Mouse (Mus musculus) layer of hippocampus, adult 6 months (tissue): ENCODE measurements around the gene 1700013F07Rik. TPM values are rescaled to one million over a fixed set of nuclear protein-coding genes. Genes with fewer than 3 reads are reported as not detected.

Source experiments
- long read RNA-seq, 2 experiments: library from polyadenylated mRNA; unstranded; transcript quantifications; one replicate each; pipeline ENCODE4 v2.0.0; 2019 to 2020
- microRNA-seq: library from miRNA; unstranded; fragments of <30 nt; microRNA quantifications from one replicate; pipeline ENCODE4 v1.2.0, GENCODE M21; 2020
- polyA plus RNA-seq: library from polyadenylated mRNA; unstranded; fragments of <200 nt; fragmentation: Nextera tagmentation; gene quantifications from 2 replicates; pipeline ENCODE4 v1.2.3, GENCODE M21; 2021

Gene 1700013F07Rik
- 1.8 and 3.3 TPM in 2 replicates for polyA plus RNA-seq
- long read RNA-seq, experiment 1, partial matches to known transcripts: 1 of 1 reads
- long read RNA-seq, experiment 1, other reads (novel, unspliced or antisense): 0 of 1 reads
- long read RNA-seq, experiment 2, partial matches to known transcripts: 0 of 4 reads
- long read RNA-seq, experiment 2, other reads (novel, unspliced or antisense): 3 of 4 reads

GRCm38 (mm10) chr3:108533951-108534350 lies at the start of gene 1700013F07Rik:
Gene 1700013F07Rik, plus strand, starts transcription at chr3:108534150.

DNA sequence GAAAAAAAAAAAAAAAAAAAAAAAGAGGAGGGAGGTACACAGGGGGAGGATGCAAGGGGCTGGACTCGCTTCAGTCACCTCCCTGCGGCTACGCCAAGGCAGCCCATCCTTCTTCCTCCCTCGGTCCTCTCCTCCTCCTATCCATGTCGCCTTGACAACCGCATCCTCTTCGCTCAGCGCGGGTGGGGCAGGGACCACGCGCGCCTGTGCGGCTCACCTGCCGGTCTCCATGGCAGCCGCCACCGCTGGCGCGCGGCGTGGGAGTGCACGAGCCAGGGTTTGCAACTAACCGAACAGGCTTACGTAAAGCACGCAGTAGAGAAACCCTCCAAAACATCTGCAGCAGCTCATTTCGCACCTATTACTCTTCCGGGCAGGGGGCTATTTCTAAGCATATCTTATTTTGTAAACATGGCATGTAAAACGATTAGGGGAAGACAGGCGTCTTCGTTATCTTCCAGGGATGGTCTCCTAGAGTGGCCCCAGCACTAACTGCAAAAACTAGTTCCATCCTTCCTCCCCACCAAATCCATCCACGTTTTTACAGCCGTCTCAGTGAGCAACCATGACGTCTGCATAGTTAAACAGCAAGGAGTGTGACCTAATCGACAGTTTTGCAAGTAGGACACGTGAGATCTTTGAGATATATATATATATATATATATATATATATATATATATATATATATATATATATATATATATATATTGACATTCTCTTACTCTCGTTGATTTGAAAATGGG lies 2.7 kb downstream of the 1700013F07Rik start, which contains the start of gene 5330417C22Rik:
5330417C22Rik (minus strand) TSS at position 20 of the 744 bp plus-strand sequence.

DNA sequence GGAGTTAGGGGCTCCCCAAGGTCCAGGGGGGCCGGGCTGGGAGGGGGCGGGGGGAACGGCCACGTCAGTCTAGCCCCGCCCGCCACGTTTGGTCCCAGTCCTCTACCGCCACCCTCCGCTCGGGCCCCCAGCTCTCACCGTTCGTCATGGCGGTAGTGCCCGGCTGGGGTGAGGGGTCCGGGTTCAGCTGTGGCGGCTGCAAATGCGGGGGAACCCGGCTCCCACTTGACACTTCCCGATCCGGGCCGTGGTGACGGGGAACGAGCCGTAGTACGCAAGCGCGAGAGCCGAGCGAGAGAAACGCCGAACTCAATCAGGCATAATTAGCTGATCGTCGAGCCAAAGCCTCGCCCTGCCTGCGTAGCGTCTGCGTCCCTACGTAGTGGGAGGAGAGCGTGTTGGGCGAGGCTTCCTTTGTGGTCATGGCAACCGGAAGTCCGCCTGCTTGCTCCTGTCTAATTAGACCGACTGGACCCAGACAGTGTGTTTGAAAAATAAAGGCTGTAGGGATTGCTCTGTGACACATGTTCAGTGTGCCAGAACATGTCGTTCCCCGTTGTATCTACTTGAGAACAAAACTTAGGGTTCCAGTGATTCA lies 28.3 kb downstream of the 1700013F07Rik start, which contains the start of gene Tmem167b:
Tmem167b (minus strand) TSS at position 334 of the 598 bp plus-strand sequence.

GRCm38 (mm10) chr3:108571443-108572294 lies 37.7 kb downstream of the 1700013F07Rik start, which contains the start of gene Taf13:
Gene Taf13, plus strand, starts transcription at chr3:108571698.

DNA sequence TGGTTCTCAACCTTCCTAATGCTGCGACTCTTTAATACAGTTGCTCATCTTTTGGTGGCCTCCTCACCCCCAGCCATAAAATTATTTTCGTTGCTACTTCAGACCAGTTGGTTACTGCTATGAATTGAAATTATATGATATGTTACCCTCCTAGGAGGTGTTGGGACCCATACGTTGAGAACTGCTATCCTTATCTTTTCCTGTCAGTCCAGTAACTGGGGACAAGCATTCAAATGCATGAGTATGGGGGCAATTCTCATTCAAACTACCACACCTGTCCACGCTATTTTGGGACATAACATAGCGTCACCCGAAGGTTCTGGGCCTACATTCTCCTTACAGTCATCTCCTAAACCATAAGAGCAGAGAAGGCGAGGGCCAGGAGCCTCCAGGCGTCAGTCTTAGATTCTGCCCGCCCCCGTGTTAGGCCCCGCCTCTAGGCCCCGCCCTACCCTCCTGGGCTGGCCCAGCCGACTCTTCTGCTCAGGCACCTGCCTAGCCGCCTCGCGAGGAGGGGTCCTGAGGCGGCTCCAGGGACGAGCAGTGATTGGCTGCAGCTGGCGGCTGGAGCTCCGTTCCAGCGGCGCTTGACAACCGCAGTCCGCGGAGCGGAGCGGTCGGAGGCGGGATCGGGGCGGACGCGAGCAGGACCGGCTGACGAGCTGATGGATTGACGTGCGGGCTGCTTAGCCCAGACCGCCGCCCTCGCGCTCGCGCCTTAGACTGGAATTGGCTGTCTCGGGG lies 57.0 kb downstream of the 1700013F07Rik start, which contains the start of gene Wdr47:
Wdr47 (plus strand) TSS at position 494 of the 744 bp plus-strand sequence.

Small RNA genes lying within 50 kb of the gene (microRNA-seq; reads per million reads assigned to microRNA genes)
- not detected for gene Gm22860

Other genes starting within 250 kb of the 1700013F07Rik start
- gene Mybphl, start 169.2 kb upstream of the 1700013F07Rik start, polyA plus RNA-seq: not detected in 2 replicates
- 8.3 and 10.5 TPM in 2 replicates for gene Psrc1, start 150.3 kb upstream of the 1700013F07Rik start, polyA plus RNA-seq
- 32.5 and 41.7 TPM in 2 replicates for gene Celsr2, start 118.6 kb upstream of the 1700013F07Rik start, polyA plus RNA-seq
- gene Sars, start 88.9 kb upstream of the 1700013F07Rik start, polyA plus RNA-seq: 131 and 140 TPM in 2 replicates
- gene 5330417C22Rik, start 2.4 kb downstream of the 1700013F07Rik start, polyA plus RNA-seq: 24.4 and 26.5 TPM in 2 replicates
- 35.1 and 36.9 TPM in 2 replicates for gene Tmem167b, start 28.3 kb downstream of the 1700013F07Rik start, polyA plus RNA-seq
- gene Taf13, start 37.5 kb downstream of the 1700013F07Rik start, polyA plus RNA-seq: 23.9 and 30.7 TPM in 2 replicates
- gene Wdr47, start 57.1 kb downstream of the 1700013F07Rik start, polyA plus RNA-seq: 42.4 and 44.0 TPM in 2 replicates
- gene Clcc1, start 119.8 kb downstream of the 1700013F07Rik start, polyA plus RNA-seq: 66.9 and 87.7 TPM in 2 replicates
- gene Gpsm2, start 188.2 kb downstream of the 1700013F07Rik start, polyA plus RNA-seq: 7.3 and 8.0 TPM in 2 replicates
- not detected in 2 replicates for gene Aknad1, start 205.5 kb downstream of the 1700013F07Rik start, polyA plus RNA-seq